Mouse (Mus musculus) testis, postnatal 10 days (tissue): ENCODE measurements at regions not wholly inside any gene's neighbourhood (a gene's known extent, or its start where the extent isn't known, plus 50 kb on each side); places are given as distances from the start of the nearest gene placed in this dataset.

Source experiments
- DNase-seq: peaks from one replicate; pipeline ENCODE4 v3.0.0; 2021; ENCODE audit warnings: low spot score

DNA sequence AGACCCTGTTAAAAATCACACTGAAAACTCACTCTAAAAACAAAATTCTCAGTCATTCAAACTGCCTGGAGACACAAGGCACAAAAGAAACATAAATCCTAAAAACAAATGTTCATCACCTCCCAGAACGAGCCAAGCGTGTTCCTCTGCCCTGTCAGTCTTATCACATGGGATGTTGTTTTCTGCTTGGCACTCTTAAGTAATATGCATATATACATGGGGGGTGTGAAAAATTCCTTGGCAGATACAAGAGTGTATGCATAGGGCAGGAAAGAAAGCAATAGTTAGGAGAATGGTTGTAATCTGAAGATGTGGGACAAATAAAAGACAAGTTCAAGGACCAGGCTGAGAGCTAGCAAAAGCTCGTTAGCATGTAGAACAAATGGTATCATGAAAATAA lies 179.4 kb downstream of the Qdpr start:
- no peak for DNase-seq

DNA sequence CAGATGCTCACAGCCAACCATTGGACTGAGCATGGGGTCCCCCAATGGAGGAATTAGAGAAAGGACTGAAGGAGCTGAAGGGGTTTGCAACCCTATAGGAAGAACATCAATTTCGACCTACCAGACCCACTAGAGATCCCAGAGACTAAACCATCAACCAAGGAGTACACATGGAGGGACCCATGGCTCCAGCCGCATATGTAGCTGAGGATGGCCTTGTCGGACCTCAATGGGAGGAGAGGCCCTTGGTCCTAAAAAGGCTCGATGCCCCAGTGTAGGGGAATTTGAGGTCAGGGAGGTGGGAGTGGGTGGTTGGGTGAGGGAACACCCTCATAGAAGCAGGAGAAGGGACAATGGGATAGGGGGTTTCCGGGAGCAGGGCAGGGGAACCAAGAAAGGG lies 180.6 kb downstream of the Qdpr start:
- no peak for DNase-seq

DNA sequence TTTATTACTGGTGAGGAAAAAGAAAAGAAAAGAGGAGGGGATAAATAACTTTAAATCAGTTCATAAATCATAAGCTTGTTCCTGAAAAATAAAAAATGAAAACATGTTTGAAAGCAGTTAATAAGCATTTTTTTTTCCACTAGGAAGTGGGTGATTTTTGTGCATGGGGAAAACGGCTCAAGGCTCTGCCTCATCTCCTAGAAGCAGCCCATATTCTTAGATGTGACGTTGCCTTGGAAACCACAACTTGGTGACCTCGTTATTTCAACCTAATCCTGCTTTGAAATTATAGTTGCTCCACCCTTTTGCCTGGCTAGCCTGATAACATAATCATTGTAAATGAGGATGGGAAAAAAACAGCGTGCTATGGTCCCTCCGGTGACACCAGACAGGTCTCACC lies 183.1 kb downstream of the Qdpr start:
- DNase-seq, result no peak

DNA sequence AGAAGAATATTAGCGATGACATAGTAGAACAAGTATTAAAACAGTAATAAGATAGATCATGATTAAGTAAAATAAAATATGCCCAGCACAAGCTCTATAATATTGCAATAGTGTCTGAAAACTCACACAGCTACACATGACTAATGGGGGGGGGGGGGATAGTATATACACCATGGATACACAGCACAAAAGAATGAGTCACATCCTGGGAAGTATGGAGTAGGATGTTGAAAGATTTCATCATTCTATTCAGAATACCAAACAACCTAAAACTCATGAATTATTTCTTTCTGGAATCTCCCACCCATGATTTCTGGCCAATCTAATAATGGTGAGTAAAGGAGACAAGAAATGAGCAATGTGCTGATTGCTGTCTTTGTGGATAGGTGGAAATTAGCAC lies 191.6 kb downstream of the Qdpr start:
- DNase-seq, result no peak

DNA sequence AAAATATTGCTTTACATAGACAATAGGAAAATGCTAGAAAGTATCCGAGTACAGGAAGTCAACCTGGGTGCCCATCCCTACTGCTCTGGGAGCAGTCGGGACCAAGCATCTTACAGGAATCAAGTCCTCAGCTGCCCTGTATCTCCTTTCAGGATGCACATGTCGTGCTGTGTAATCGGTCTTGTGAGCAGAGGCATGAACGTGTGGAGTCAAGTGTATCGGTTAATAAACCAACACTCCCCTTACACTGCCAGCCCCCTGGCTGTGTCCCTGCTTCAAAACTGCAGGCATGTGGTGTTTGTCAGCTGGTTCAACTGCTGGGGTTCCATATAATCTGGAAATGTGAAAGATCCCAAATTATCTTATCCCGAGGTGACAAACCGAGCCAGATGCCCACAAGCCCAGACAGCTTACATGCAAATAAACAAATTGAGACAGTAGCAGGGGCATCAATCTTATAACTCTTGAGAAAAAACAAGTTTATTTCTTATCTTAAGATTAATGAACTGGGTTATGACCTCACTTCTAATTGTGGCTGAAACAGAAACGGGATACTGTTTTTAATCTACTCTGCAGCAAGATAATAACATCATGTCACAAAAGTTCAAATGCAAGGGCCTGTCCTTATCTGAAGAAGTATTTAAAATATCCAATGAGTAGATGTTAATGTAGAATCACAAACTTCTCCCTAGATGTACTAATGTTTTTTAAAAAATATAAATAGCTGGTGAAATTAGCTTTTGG lies 193.6 kb downstream of the Qdpr start:
- no peak for DNase-seq

DNA sequence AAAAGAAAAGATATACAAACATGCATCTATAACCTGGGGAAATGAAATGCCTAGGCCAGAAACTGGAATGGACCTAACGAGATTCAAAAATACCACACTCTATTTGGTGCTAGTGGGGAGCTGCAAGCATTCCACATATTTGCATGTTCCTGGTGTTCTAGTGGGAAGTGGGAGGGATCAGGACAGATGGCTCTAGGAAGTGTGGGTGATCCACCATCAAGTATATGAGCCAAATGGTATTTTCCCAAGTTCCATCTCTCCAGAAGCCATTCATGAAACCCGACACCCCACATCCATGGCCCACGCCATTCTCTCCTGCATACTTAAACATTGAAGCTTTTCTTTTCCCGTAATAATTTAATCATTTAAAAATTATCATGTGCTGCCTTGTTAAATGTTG lies 218.2 kb downstream of the Qdpr start:
- no peak for DNase-seq

DNA sequence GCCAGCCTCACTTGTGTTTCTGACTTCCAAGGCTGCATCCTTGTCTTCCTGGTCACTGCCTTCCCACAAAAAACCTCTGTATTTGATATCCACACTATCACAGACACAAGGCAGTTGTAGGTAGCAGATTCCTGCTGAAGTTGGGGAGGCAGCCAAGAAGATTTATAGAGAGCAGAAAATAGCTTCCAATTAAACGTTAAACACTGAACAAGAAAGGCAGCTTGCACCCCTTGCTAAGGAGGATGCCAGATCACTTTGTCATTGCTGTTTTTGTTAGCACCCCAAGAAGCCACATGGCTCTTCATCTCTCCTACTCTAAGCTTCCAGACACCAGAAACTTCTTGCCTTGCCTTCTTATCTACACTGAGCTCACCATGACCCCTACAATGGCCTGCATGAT lies 219.9 kb downstream of the Qdpr start:
- no peak for DNase-seq

DNA sequence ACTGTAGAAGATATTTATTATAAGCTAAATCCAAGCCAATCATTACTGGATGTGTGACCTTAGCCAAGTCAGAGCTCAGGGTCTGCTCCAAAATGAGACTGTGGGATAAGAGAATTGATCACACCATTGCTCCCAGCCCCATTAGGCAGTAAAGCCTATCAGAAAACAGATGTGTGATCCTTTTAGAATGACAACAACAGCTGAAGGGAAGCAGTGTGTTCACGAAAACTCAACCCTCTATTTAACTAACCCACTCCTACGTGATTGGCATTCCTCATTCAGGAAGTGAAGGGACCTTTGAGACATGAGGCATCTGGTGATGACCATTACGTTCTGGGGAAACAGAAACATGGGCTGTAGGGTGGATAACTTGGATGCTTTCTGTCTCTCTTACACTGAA lies 220.6 kb downstream of the Qdpr start:
- DNase-seq, result no peak

DNA sequence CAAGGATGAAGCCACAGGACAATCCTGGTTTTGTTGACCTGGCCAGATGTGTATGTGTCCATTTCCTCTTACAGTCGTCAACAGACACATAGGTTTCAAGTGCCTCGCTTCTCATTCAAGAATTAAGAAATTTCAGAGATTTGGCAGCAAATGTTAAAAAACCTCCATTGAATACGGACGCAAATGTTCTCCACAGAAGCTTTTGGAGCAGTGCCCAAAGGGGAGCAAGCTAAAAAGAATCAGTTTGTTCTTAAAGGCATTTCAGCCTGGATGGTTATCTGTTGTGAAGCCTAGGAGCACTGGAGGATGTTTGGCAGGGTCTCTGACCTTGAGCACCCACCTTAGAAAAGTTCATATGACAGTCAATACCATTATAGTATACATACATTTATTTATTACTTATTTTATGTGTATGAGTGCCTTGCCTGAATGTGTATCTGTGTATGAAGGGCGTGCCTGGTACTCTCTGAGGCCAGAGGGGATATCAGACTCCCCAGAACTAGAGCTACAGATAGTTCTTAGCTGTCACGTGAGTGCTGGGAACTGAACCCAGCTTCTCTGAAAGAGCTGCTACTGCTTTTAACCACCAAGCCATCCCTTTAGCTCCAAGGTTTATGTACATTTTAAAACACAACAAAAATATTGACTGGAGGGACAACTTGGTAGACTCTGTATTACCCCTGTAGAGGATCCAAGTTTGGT lies 221.7 kb downstream of the Qdpr start:
- no peak for DNase-seq

DNA sequence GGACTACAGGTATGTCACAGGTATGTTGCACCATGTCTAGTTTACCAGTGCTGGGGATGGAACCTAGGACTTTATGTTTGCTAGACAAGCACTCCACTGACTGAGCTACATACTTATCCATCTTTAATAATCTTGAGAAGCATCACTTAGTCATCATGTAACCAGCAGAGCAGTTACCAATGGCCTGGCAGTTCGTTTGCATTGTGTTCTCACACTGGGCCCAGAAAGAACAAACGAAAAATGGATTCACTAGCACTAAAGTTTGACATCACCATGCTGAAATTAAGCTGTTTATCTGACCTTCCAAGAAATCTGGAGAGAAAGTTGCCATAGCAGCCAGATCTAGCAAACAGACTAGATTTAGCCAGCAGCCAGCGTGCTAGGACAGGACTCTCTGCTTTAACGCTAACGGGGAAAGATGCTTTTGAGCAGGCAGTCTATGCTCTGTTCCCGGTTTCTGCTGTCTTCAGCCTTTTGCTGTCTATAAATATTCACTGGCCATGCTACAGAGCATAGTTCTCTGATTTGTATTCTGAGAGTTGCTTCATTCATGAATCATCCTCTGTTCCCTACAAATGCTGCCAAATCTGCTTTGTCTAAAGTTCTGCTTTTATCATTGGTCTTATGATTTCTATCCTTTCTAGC lies 229.6 kb downstream of the Qdpr start:
- DNase-seq, result no peak

DNA sequence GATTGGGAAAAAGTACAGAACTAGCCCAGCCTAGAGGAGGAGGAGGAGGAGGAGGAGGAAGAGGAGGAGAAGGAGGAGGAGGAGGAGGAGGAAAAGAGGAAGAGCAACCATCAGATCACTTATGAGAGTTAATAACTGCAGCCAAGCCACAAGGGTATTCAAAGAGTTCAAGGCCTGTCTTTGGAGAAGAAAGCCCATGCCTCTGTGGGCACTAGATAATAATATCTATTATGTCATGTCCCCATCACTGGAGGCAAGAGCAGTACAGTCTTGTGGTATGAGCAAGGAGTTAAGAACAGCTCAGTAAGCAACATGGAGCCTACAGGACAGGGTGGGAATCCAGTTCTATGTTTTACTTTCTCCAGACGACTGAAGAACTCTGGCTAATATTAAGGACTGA lies 230.5 kb downstream of the Qdpr start:
- no peak for DNase-seq

DNA sequence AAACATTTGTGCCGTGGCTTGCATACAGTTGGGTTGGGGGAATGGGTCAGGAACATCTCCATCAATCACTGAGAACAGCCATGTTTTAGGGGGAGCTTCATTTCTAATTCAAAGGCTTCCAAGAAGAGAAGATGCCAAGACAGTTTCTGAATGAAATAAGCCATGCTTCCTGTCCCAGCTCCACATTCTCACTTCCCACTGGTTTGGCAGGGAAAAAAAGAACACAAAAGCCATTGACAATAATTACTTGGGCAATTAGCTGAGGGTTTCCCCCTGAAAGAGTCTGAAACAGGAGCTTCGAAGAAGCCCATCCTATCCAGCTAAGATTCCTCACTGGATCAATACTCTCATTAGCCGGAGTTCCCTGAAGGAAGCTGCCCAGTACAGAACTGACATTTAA lies 230.9 kb downstream of the Qdpr start:
- no peak for DNase-seq

DNA sequence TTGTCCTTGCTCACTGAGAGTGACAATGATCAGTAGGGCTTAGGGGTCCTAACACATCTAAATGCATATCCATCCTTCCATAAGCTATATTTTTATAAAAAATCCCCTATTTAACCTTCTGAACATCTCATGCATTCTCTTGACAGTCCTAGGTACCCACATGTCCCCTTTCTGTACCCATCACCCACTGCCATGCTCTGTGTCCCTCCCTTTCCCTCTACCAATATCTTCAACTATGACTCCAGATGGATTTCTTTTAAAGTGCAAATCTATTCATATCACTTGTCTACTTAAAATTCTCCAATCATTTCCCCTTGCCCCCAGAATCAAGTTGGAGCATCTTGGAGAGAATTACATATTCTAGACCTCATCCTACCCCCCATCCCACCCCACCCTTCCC lies 235.6 kb downstream of the Qdpr start:
- DNase-seq, result no peak

DNA sequence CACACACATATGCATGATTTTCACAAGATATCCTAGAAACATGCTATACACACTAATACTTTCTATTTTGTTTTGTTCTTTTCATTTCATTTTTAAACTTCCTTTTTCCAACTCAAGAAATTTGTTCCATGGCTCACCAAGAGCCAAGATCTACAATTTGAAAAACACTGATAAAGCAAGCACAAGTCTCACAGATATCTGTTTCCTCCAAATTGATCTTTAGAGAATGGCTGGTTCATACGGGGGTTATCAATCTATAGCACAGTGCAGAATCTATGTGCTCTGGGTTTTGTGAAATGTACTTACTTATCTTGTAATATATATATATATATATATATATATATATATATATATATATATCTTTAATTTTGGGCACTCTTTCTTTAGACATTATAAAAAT lies 251.6 kb downstream of the Qdpr start:
- no peak for DNase-seq

DNA sequence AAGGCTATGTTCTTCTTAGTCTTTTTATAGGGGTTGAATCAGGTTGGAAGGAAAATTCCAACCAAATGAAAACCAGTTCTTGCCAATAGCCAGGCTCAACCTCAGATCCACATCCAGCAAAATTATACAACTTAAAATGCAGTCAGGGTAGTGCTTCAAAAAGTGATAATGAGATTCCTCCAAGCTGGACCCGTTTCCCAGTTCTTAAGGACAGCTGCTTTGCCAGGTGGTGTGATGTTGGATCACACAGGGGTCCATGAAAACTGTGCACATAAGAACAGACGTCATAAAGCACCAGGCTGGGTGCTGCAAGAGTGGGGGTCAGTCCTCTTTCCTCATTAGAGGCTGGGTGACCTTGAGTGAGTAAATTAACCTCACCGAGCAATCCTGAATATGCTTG lies 253.9 kb downstream of the Qdpr start:
- DNase-seq, result no peak

DNA sequence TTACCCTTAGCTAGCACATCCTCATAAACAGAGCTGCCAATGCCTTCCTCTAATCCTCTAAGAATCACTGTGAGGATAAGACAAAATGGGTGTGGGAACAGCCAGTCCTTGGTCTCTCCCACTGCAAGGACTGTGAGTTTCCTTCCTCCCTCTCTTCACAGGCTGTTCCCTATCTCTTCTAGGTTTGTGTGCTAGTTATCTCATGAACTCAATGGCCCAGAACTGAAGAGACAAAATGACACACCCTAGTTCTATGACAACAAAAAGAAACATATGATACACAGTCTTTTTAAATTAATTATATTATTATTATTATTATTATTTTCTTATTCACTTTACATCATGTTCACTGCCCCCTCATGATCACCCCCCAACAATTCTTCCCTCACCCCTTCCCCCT lies 257.7 kb downstream of the Qdpr start:
- no peak for DNase-seq

DNA sequence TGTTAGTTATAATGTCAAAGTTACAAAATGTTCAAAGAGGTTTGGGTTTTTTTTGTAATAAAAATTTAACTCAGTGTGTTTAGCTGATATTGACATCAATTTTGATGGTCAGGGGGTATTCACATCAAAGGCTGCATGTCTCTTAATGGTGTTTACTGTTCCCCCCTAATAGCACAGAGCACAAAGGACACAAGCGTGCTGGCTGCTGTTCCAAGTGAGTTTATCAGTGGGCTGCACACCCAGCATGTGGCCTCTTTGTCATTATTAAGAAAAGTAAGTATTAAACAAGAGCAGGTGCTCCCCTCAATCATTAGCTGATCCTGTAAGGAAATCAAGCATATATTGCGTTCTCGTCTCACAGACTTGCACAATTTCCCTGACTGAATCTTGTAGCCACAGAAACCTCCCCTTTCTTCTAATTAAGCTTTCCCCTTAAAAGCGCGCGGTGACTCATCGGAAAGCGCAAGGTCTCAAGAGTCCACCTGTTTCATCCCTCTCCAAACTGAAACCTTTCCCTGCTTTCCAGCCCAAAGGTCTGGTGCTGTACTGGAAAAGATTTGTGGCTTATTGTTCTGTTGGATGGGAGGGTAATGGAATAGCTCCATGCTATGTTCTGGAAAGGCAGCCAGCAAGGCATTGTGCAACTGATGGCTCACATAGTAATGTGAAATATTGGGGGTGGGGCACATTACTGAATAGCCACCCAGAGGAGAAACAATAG lies 276.8 kb downstream of the Qdpr start:
- DNase-seq, result no peak

DNA sequence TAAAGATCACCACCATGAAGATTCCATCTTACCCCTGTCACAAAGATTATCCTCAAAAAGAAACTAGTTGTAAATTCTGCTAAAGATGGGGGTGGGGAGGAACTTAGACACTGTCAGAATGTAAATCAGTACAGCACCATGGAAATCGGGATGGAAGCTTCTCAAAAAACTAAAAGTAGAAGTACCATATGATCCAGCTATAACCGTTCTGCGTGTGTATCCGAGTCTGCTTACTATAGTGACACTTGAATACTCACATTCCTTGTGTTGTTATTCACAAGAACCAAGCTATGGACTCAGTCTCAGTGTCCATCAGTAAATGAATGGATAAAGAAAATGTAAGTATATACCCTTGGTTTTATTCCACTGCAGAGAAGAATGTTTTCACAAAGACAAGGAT lies 290.8 kb downstream of the Qdpr start:
- DNase-seq, result no peak

DNA sequence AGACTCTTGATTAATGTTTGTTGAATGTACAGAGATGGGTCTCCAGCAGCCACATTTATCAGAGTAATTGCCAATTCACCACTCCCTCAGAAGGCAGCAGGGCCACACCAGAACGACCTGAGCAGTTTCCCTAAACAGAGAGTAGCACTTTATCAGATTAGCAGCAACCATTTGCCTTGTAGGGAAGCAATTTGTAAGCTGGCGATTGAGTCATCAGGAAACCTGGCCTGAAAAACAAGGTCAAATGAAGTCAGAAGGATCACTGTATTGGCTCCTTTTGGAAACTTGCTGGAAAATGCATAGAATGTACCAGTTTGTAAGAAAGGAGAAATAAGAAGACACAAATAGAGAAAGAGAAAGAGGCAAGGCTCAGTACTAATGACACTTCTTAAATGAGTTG lies 295.1 kb downstream of the Qdpr start:
- DNase-seq, result no peak

DNA sequence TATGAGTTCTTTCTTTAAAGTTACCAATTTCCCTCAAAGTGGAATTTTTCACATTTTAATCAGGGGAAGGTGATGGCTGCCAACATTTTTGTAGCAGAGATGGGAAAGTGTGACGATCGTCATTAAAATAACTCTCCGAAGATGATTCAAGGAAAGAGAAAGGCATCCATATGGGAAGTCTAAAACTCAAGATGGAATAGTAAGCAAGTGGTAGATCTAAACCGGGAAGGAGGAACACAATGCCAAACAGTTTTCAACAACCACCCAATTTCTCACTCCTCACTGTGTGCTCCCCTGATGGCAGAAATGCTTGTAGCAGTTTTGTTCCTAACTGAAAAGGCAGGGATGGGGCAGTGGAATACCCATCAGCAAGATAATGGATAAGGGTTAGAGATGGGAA lies 305.9 kb downstream of the Qdpr start:
- no peak for DNase-seq

DNA sequence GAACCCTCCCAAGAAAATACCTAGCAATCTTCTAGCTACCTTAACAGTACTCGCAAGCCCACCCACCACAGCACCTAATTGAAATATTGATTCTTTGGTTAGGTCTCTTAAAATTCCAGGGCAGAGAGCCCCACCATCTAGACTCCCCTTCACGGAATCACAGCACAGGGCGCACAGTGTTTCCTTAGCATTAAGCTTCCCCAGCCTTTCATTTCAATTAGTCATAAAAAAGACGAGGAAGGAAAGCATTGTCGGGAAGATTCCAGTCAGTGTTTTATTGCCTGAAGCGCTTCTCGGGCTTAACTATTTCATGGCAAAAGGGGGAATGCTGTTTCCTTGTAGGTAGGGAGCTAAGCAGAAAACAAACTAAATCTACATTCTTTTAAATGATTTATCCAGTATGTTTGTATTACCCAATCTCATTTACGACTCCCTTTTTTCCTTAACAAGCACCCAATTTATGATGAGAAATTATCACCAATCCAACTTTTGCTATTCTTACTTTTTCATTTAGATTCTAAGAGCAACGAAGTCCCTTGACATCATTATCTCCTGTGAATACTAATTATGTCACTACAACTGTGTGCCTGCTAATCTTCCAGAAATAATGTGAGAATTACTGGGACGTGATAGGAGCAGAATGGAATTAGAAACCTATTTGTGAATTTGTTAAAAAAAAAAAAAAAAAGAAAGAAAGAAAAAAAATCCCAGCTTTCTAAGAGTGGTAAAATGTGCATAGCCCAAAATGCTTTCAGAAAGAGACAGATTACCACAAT lies 312.6 kb downstream of the Qdpr start:
- DNase-seq, result no peak

DNA sequence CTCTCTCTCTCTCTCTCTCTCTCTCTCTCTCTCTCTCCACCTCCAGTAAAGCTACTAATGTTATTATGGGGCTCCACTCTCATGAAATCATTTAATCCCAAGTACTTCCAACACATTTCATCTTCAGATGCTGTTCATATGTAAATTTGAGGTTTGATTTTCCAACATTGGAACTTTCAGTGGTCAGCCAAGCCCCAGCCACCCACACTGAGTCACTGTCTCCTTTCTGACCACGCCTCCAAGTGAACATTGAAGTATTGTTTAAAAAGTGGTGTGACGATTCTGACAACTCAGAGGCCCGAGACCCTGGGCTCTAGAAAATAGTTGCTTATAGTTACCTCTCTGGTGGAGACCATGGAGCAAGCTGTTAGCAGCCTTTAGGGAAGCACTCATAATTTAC lies 313.3 kb downstream of the Qdpr start:
- DNase-seq, result no peak
